Mouse (Mus musculus) small intestine, adult 2 months (tissue): ENCODE results near the gene Ckm. TPM values are rescaled to one million over a fixed set of nuclear protein-coding genes. Genes with fewer than 3 reads are reported as not detected.

Experiments
- H3K27ac ChIP-seq: fragments of 200-500 bp; 2 replicates; pipeline ENCODE4 v1.5.1; 2012; ENCODE audit warnings: low read depth, low read length, control low read depth, inconsistent platforms; ENCODE audit not compliant: insufficient read depth
- H3K27me3 ChIP-seq: fragments of 200-500 bp; 2 replicates; pipeline ENCODE4 v1.6.1; 2012; ENCODE audit warnings: mild to moderate bottlenecking, moderate library complexity, low read length, inconsistent platforms; ENCODE audit not compliant: control insufficient read depth, insufficient read depth
- H3K36me3 ChIP-seq: fragments of 200-500 bp; 2 replicates; pipeline ENCODE4 v1.6.1; 2012; ENCODE audit warnings: mild to moderate bottlenecking, low read length, control low read depth, inconsistent platforms; ENCODE audit not compliant: control insufficient read depth, insufficient read depth
- H3K4me1 ChIP-seq: fragments of 200-500 bp; 2 replicates; pipeline ENCODE4 v1.6.1; 2012; ENCODE audit warnings: low read length, inconsistent platforms, mixed read lengths; ENCODE audit not compliant: control insufficient read depth, insufficient read depth, insufficient read length
- H3K4me3 ChIP-seq: fragments of 200-500 bp; 2 replicates; pipeline ENCODE4 v1.5.1; 2012; ENCODE audit warnings: low read depth, mild to moderate bottlenecking, control low read depth, inconsistent platforms, low read length, moderate library complexity
- CTCF ChIP-seq: fragments of 200-500 bp; IDR thresholded peaks from 2 replicates; pipeline ENCODE4 v1.5.1; 2012; ENCODE audit warnings: low read depth, mild to moderate bottlenecking, control low read depth, inconsistent platforms, low read length, moderate library complexity, mixed read lengths; ENCODE audit not compliant: insufficient replicate concordance, insufficient read length; ENCODE audit errors: extremely low read depth
- POLR2A ChIP-seq: fragments of 200-500 bp; IDR thresholded peaks from 2 replicates; pipeline ENCODE4 v1.6.1; 2012; ENCODE audit warnings: low read depth, mild to moderate bottlenecking, control low read depth, inconsistent platforms, low read length, moderate library complexity
- WGBS: fragments of 180-500 bp; shearing (Covaris S2); methylation state at CpG from one replicate; pipeline ENCODE4 v1.1.7; 2018; 5-methylcytosine and 5-hydroxymethylcytosine counted together
- polyA plus RNA-seq: library from polyadenylated mRNA; depleted of rRNA; stranded (reverse); fragments of >200 nt; gene quantifications from 2 replicates; pipeline ENCODE4 v1.2.3, GENCODE M21; 2012

Ckm gene
- polyA plus RNA-seq, 1 experiment, result 31.9 TPM

GRCm38 (mm10) chr7:19423083-19423482, 18.5 kb downstream of the Ckm start:
- WGBS, result 86% methylated on average over 3 of the region's 3 CpGs
- TF ChIP-seq CTCF (no peak), POLR2A (no peak)
- peaks cover 9% of the 10 kb centered on the region for H3K4me1 ChIP-seq
- no peak overlapping the region for H3K27ac ChIP-seq
- H3K36me3 ChIP-seq, result peaks cover 23% of the 10 kb centered on the region
- 0 out of 2 replicates have a peak, but pooled peaks cover 3% of the 10 kb centered on the region for H3K27me3 ChIP-seq
- no peak overlapping the region for H3K4me3 ChIP-seq

GRCm38 (mm10) chr7:19424051-19424450, 19.5 kb downstream of the Ckm start:
- 30% methylated on average over 4 of the region's 4 CpGs for whole genome bisulfite sequencing
- Histone ChIP-seq H3K36me3 (peaks cover 29% of the 10 kb centered on the region), H3K27ac (no peak overlapping the region), H3K4me3 (no peak overlapping the region), H3K27me3 (0 out of 2 replicates have a peak, but pooled peaks cover 3% of the 10 kb centered on the region), H3K4me1 (peaks cover 9% of the 10 kb centered on the region)
- TF ChIP-seq CTCF (no peak), POLR2A (no peak)

GRCm38 (mm10) chr7:19426349-19426748, 21.8 kb downstream of the Ckm start:
- H3K27me3 ChIP-seq, result no peaks in the 10 kb centered on the region
- H3K4me3 ChIP-seq, result no peak overlapping the region
- H3K36me3 ChIP-seq, result peaks cover 39% of the 10 kb centered on the region
- WGBS, result 88% methylated on average over 6 of the region's 6 CpGs
- H3K4me1 ChIP-seq, result peaks cover 3% of the 10 kb centered on the region; the same call in 1 of the 2 replicates
- H3K27ac ChIP-seq, result no peak overlapping the region
- TF ChIP-seq CTCF (no peak), POLR2A (no peak)

GRCm38 (mm10) chr7:19426888-19427287, 22.3 kb downstream of the Ckm start:
- no peaks in the 10 kb centered on the region for H3K27me3 ChIP-seq
- no peak overlapping the region for H3K27ac ChIP-seq
- H3K4me1 ChIP-seq, result no peaks in the 10 kb centered on the region
- peaks cover 45% of the 10 kb centered on the region for H3K36me3 ChIP-seq
- no peak for TF ChIP-seq CTCF
- TF ChIP-seq POLR2A, result no peak
- WGBS, result 96% methylated on average over 6 of the region's 6 CpGs
- H3K4me3 ChIP-seq, result no peak overlapping the region

- 82% methylated on average over 15 of the region's 15 CpGs for WGBS
- Histone ChIP-seq H3K27me3 (no peaks in the 10 kb centered on the region), H3K36me3 (peaks cover 56% of the 10 kb centered on the region), H3K27ac (no peak overlapping the region), H3K4me1 (no peaks in the 10 kb centered on the region), H3K4me3 (no peak overlapping the region)
- TF ChIP-seq CTCF (no peak), POLR2A (no peak)
Observed at GRCm38 (mm10) chr7:19427999-19428650, 23.5 kb downstream of the Ckm start.

- Histone ChIP-seq H3K4me3 (no peak overlapping the region), H3K36me3 (peaks cover 72% of the 10 kb centered on the region), H3K27ac (no peak overlapping the region), H3K4me1 (no peaks in the 10 kb centered on the region), H3K27me3 (no peaks in the 10 kb centered on the region)
- TF ChIP-seq POLR2A, result no peak
- TF ChIP-seq CTCF, result no peak
- WGBS, result 78% methylated on average over 8 of the region's 8 CpGs
Observed at GRCm38 (mm10) chr7:19429726-19430125, 25.1 kb downstream of the Ckm start.

GRCm38 (mm10) chr7:19430402-19430801, 25.8 kb downstream of the Ckm start:
- TF ChIP-seq CTCF (no peak), POLR2A (no peak)
- peaks cover 76% of the 10 kb centered on the region for H3K36me3 ChIP-seq
- 87% methylated on average over 6 of the region's 6 CpGs for WGBS
- H3K4me1 ChIP-seq, result no peaks in the 10 kb centered on the region
- no peaks in the 10 kb centered on the region for H3K27me3 ChIP-seq
- H3K27ac ChIP-seq, result no peak overlapping the region
- H3K4me3 ChIP-seq, result no peak overlapping the region

GRCm38 (mm10) chr7:19432475-19432874, 27.9 kb downstream of the Ckm start:
- TF ChIP-seq CTCF (peak; percentile 27; the same call in 1 of the 2 replicates), POLR2A (no peak)
- H3K36me3 ChIP-seq, result peaks cover 77% of the 10 kb centered on the region
- H3K27ac ChIP-seq, result no peak overlapping the region
- H3K4me3 ChIP-seq, result no peak overlapping the region
- H3K4me1 ChIP-seq, result no peaks in the 10 kb centered on the region
- no peaks in the 10 kb centered on the region for H3K27me3 ChIP-seq
- 100% methylated on average over 2 of the region's 2 CpGs for WGBS
